Mouse (Mus musculus): Measurements from ENCODE around the gene Arih2.
"Not testable (repeated sequence)": the region's sequence is repeated elsewhere in the genome, so short reads cannot be mapped to it uniquely, and the experiment has no call there.

Gene Arih2

GRCm38 (mm10) chr9:108648611-108649560 is at the start of gene Arih2:
TSS of gene Arih2 (minus strand) at chr9:108649386.
- DNase-seq (ENCODE audit: low read depth): peak; percentile 95

- DNase-seq (ENCODE audit: low read depth): no peak
Observed at GRCm38 (mm10) chr9:108694533-108694932, 45.3 kb upstream of the Arih2 start.

GRCm38 (mm10) chr9:108693946-108694345 is 44.8 kb upstream of the Arih2 start:
- no peak for DNase-seq (ENCODE audit: low read depth)

GRCm38 (mm10) chr9:108692226-108693041 is 43.2 kb upstream of the Arih2 start:
- DNase-seq (ENCODE audit: low read depth): no peak

- no peak for DNase-seq (ENCODE audit: low read depth)
Observed at GRCm38 (mm10) chr9:108691846-108692225, 42.6 kb upstream of the Arih2 start.

- no peak for DNase-seq (ENCODE audit: low read depth)
Observed at GRCm38 (mm10) chr9:108691371-108691770, 42.2 kb upstream of the Arih2 start.

GRCm38 (mm10) chr9:108690914-108691313 is 41.7 kb upstream of the Arih2 start:
- DNase-seq (ENCODE audit: low read depth): no peak

- no peak for DNase-seq (ENCODE audit: low read depth)
Observed at GRCm38 (mm10) chr9:108689993-108690392, 40.8 kb upstream of the Arih2 start.

GRCm38 (mm10) chr9:108689106-108689505 is 39.9 kb upstream of the Arih2 start, which contains the start of gene Prkar2a:
TSS of gene Prkar2a (plus strand) at chr9:108689314.
- no peak for DNase-seq (ENCODE audit: low read depth)

- DNase-seq (ENCODE audit: low read depth): no peak
Observed at GRCm38 (mm10) chr9:108688451-108688850, 39.3 kb upstream of the Arih2 start.

GRCm38 (mm10) chr9:108687686-108688085 is 38.5 kb upstream of the Arih2 start:
- DNase-seq (ENCODE audit: low read depth): no peak

GRCm38 (mm10) chr9:108687181-108687580 is 38.0 kb upstream of the Arih2 start:
- no peak for DNase-seq (ENCODE audit: low read depth)

- no peak for DNase-seq (ENCODE audit: low read depth)
Observed at GRCm38 (mm10) chr9:108686475-108686887, 37.3 kb upstream of the Arih2 start.

- no peak for DNase-seq (ENCODE audit: low read depth)
Observed at GRCm38 (mm10) chr9:108680026-108680425, 30.8 kb upstream of the Arih2 start.

- peak; percentile 21 for DNase-seq (ENCODE audit: low read depth)
Observed at GRCm38 (mm10) chr9:108673151-108673550, 24.0 kb upstream of the Arih2 start.

- DNase-seq (ENCODE audit: low read depth): peak; percentile 51
Observed at GRCm38 (mm10) chr9:108669875-108670274, 20.7 kb upstream of the Arih2 start.

- DNase-seq (ENCODE audit: low read depth): no peak
Observed at GRCm38 (mm10) chr9:108662660-108663059, 13.5 kb upstream of the Arih2 start.

GRCm38 (mm10) chr9:108661677-108662612 is 12.8 kb upstream of the Arih2 start, which contains the start of gene Slc25a20:
TSS of gene Slc25a20 (plus strand) at chr9:108662088.
- DNase-seq (ENCODE audit: low read depth): peak; percentile 93

GRCm38 (mm10) chr9:108655865-108656264 is 6.7 kb upstream of the Arih2 start:
- not testable (repeated sequence) for DNase-seq (ENCODE audit: low read depth)

GRCm38 (mm10) chr9:108654566-108655464 is 5.6 kb upstream of the Arih2 start:
- peak; percentile 24 for DNase-seq (ENCODE audit: low read depth)
